Mouse (Mus musculus) lung, embryonic 14.5 days (tissue): ENCODE data around the gene Mdga1. TPM values are rescaled to one million over a fixed set of nuclear protein-coding genes. Genes with fewer than 3 reads are reported as not detected.

Experiments
- ATAC-seq: fragments of 200-750 bp; cut with Nextera tagmentation; 2 replicates; pipeline ENCODE4 v1.8.0; 2017; ENCODE audit warnings: mild to moderate bottlenecking, moderate TSS enrichment, moderate library complexity; ENCODE audit not compliant: insufficient read depth
- DNase-seq: peaks from one replicate; pipeline ENCODE4 v3.0.0-alpha.2; 2015
- H3K27ac ChIP-seq: fragments of 300-500 bp; sonication (generic); 2 replicates; pipeline ENCODE4 v1.5.1; 2014; ENCODE audit warnings: low read depth, mild to moderate bottlenecking, moderate library complexity
- H3K27me3 ChIP-seq: fragments of 300-500 bp; sonication (generic); 2 replicates; pipeline ENCODE4 v1.6.1; 2014; ENCODE audit warnings: low read length, control low read depth; ENCODE audit not compliant: insufficient read depth
- H3K36me3 ChIP-seq: fragments of 300-500 bp; sonication (generic); 2 replicates; pipeline ENCODE4 v1.6.1; 2014; ENCODE audit warnings: control low read depth; ENCODE audit not compliant: insufficient read depth
- H3K4me1 ChIP-seq: fragments of 300-500 bp; sonication (generic); 2 replicates; pipeline ENCODE4 v1.6.1; 2014; ENCODE audit warnings: antibody characterized with exemption, control low read depth; ENCODE audit not compliant: insufficient read depth
- H3K4me2 ChIP-seq: fragments of 300-500 bp; sonication (generic); 2 replicates; pipeline ENCODE4 v1.6.1; 2014; ENCODE audit warnings: mild to moderate bottlenecking
- H3K4me3 ChIP-seq: fragments of 300-500 bp; sonication (generic); 2 replicates; pipeline ENCODE4 v1.5.1; 2014; ENCODE audit warnings: low read depth, low read length
- H3K9ac ChIP-seq: fragments of 300-500 bp; sonication (generic); 2 replicates; pipeline ENCODE4 v1.6.1; 2014
- H3K9me3 ChIP-seq: fragments of 300-500 bp; sonication (generic); 2 replicates; pipeline ENCODE4 v1.6.1; 2016; ENCODE audit warnings: low read depth, low read length, control low read depth
- CTCF ChIP-seq: IDR thresholded peaks from 2 replicates; pipeline ENCODE4 v1.5.1; 2016; ENCODE audit warnings: antibody characterized with exemption, low read depth
- WGBS: fragments of 180-500 bp; shearing (Covaris S2); extraction: QIAGEN DNeasy Blood & Tissue Kit; methylation state at CpG from one replicate; pipeline ENCODE4 v1.1.7; 2014; 5-methylcytosine and 5-hydroxymethylcytosine counted together
- polyA plus RNA-seq: library from polyadenylated mRNA; unstranded; fragments of >200 nt; fragmentation: Nextera tagmentation; extraction: Ambion mirVana; gene quantifications from 2 replicates; pipeline ENCODE4 v1.2.1, GENCODE M21; 2014

Mdga1 gene
- polyA plus RNA-seq, 1 experiment from 2014 or later: 8.9 TPM

DNA sequence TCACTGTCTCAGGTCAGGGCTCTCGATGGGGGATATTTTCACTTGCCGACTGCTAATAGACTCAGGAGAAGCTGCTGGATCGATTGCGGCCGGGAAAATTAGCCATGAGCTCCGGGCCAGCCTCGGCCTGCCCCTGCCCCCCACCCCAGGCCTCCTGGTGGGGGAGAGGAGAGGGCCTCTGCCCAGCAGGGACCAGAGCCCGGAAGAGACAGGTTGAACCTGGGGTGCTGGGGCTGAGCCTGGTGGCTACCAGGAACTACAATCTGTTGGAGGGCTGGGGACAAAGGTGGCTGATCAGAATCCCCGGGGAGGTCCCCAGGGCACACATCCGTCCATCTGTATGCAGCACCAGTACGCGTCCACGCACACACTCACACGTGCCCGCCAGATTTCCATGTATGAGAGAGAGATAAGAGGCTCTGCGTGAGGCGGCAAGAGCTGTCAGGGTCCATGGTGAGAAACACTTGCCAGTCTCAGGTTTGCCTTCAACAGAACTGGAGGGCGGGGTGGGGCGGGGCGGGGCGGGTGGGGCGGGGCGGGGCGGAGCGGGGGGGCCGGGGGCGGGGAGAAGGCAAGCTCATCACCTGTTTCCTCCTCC, 95.7 kb downstream of the Mdga1 start:
- no peaks in the 10 kb centered on the region for H3K27me3 ChIP-seq
- WGBS: 15% methylated on average over 27 of the region's 27 CpGs
- H3K4me2 ChIP-seq: no peak overlapping the region
- ATAC-seq (no peak), DNase-seq (no peak)
- H3K4me1 ChIP-seq: 0 out of 2 replicates have a peak, but pooled peaks cover 8% of the 10 kb centered on the region
- no peak overlapping the region for H3K4me3 ChIP-seq
- TF ChIP-seq CTCF: no peak
- H3K9me3 ChIP-seq: no peaks in the 10 kb centered on the region
- H3K36me3 ChIP-seq: no peaks in the 10 kb centered on the region
- H3K9ac ChIP-seq: no peak overlapping the region; the same call in 1 of the 2 replicates
- no peak overlapping the region for H3K27ac ChIP-seq

DNA sequence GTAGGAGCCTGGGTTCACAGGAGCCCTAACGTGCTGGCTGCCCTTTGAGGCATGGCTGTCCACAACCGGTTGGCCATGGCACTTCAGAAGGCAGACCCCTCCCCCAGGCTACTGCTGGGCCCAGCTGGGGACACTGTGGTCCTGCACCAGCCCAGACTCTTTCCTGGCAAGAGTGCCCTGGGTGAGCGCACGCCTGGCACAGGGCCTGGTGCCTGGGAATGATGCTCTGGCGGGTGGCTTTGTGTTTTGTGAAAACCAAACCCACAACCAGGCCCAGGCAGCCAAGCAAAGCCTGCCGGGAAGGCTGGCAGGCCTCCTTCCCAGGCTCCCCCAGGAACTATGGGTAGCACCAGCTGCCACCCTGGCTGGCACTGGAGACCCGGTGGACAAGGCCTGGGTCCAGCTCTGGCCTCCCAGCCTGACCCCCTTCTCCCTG, 96.3 kb downstream of the Mdga1 start:
- no peak overlapping the region; the same call in 1 of the 2 replicates for H3K9ac ChIP-seq
- no peak overlapping the region for H3K27ac ChIP-seq
- H3K4me1 ChIP-seq: 0 out of 2 replicates have a peak, but pooled peaks cover 8% of the 10 kb centered on the region
- no peak overlapping the region for H3K4me3 ChIP-seq
- no peaks in the 10 kb centered on the region for H3K9me3 ChIP-seq
- no peaks in the 10 kb centered on the region for H3K27me3 ChIP-seq
- DNase-seq (no peak), ATAC-seq (no peak)
- WGBS: 70% methylated on average over 7 of the region's 7 CpGs
- no peaks in the 10 kb centered on the region for H3K36me3 ChIP-seq
- TF ChIP-seq CTCF: no peak
- H3K4me2 ChIP-seq: no peak overlapping the region

DNA sequence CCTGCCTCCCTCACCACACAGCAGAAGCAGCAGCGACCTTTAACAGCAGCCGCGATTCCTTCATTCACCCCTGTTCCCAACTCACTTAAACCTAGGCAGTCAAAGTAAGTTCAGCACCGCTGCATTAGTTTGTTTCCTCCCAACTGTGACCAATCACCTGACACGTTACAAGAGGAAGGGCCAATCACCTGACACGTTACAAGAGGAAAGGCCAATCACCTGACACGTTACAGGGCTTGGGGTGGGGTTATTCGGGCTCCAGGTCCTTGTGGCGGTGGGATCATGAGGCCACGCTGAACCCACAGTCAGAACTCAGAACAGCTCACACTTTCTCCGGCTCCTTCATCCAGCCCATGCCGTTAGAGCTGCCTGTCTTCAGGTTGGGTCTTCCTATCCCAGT, 99.6 kb downstream of the Mdga1 start:
- Histone ChIP-seq H3K27ac (no peak overlapping the region), H3K9me3 (no peaks in the 10 kb centered on the region), H3K9ac (no peak overlapping the region), H3K4me3 (no peak overlapping the region), H3K36me3 (no peaks in the 10 kb centered on the region), H3K27me3 (no peaks in the 10 kb centered on the region), H3K4me1 (0 out of 2 replicates have a peak, but pooled peaks cover 8% of the 10 kb centered on the region), H3K4me2 (no peak overlapping the region)
- DNase-seq (peak; percentile 36), ATAC-seq (no peak)
- no peak for TF ChIP-seq CTCF
- WGBS: 42% methylated on average over 12 of the region's 12 CpGs

DNA sequence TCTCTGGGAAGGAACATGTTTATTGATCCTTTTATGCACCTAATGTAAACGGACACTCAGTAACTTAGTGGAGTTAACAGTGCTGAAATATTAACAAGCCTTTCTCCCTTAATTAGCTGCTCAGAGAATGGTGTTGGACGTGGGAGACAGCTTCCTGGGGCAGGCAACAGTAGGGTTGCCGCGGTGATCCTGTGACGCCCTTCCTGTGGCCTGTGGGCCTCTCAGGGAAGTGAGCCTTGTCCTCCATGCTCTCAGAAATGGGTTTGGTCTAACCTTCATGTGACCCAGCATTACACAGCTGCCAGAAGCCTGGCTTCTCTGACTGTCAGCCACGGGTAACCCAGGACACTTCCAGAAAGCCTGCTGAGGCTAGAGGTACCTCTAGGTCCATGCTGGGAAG, 104.0 kb downstream of the Mdga1 start:
- ATAC-seq (no peak), DNase-seq (peak; percentile 23)
- Histone ChIP-seq H3K4me1 (0 out of 2 replicates have a peak, but pooled peaks cover 8% of the 10 kb centered on the region), H3K4me2 (no peak overlapping the region), H3K4me3 (no peak overlapping the region), H3K27ac (no peak overlapping the region), H3K36me3 (no peaks in the 10 kb centered on the region), H3K27me3 (no peaks in the 10 kb centered on the region), H3K9me3 (no peaks in the 10 kb centered on the region), H3K9ac (no peak overlapping the region)
- WGBS: 22% methylated on average over 6 of the region's 6 CpGs
- no peak for TF ChIP-seq CTCF

DNA sequence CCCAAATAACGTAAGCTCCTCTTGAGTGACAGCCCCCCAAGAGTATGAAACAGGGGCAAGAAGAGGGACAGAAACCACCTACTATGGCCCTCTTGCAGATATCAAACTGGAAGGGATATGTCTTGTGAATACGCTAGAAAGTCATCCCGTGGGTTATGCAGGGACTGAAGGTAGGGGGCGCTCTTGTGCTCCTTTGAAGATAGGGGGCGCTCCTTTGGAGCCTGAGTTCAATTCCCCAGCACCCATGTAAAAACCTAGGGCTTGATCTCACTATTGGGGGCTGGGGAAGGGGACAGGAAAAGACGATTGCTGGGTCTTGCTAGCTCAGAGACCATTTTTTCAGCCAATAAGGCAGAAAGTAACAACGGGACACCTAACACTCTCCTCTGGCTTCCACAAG, 105.4 kb downstream of the Mdga1 start:
- DNase-seq: no peak
- H3K27me3 ChIP-seq: no peaks in the 10 kb centered on the region
- TF ChIP-seq CTCF: peak; percentile 38
- H3K9me3 ChIP-seq: no peaks in the 10 kb centered on the region
- WGBS: 63% methylated on average over 7 of the region's 7 CpGs
- H3K36me3 ChIP-seq: no peaks in the 10 kb centered on the region
- 0 out of 2 replicates have a peak, but pooled peaks cover under 1% of the 10 kb centered on the region for H3K4me1 ChIP-seq
- no peak overlapping the region for H3K27ac ChIP-seq
- H3K9ac ChIP-seq: no peak overlapping the region
- no peak for ATAC-seq
- no peak overlapping the region for H3K4me3 ChIP-seq
- H3K4me2 ChIP-seq: no peak overlapping the region

DNA sequence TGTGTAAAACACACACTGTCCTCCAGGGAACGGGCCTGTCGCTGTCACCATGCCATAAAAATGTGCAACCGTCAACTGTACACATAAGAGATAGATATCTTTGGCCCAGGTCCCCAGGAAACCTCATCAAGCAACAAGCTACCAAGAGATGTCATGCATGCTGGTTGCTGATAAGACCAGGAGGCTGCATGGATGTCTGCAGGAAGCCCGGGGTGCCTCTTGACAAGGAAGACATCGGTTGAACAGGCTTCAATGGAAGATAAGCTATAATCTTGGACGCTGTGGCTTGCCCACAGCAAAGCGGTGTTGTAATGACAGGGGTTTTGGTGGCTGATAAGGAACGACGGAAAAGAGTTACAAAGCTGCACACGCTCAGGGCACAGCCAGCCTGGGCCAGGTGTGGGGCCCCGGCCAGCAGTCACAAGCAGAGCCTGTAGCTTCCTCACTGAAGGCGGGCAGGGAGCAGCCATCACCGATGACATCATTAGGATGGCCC, 110.1 kb downstream of the Mdga1 start:
- no peak for TF ChIP-seq CTCF
- Histone ChIP-seq H3K9ac (no peak overlapping the region), H3K4me3 (no peak overlapping the region), H3K36me3 (no peaks in the 10 kb centered on the region), H3K27me3 (no peaks in the 10 kb centered on the region), H3K4me2 (no peak overlapping the region), H3K9me3 (no peaks in the 10 kb centered on the region), H3K27ac (peak overlapping the region; percentile 13; the same call in 1 of the 2 replicates), H3K4me1 (peaks cover 6% of the 10 kb centered on the region)
- WGBS: 46% methylated on average over 13 of the region's 13 CpGs
- ATAC-seq: peak; percentile 7; the same call in 1 of the 2 replicates
- peak; percentile 57 for DNase-seq

DNA sequence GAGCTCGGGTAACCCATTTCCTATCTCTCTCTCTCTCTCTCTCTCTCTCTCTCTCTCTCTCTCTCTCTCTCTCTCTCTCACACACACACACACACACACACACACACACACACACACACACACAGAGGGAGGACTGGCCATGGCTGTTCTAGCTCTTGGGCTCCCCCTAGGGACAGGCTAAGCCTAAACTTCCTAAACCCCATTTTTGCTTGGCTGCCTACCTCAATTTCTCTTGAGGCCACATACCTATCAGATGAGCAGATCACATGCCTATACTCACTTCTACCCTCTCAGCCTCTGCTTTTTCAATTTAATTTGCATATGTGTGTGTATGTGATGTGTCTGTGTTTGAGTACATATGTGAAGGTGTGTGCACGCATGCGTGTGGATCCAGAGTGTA, 111.1 kb downstream of the Mdga1 start:
- no peaks in the 10 kb centered on the region for H3K36me3 ChIP-seq
- DNase-seq: peak; percentile 62
- H3K4me2 ChIP-seq: no peak overlapping the region
- no peaks in the 10 kb centered on the region for H3K27me3 ChIP-seq
- no peak overlapping the region for H3K4me3 ChIP-seq
- no peak overlapping the region for H3K27ac ChIP-seq
- H3K4me1 ChIP-seq: peaks cover 7% of the 10 kb centered on the region
- peak; percentile 68 for TF ChIP-seq CTCF
- no peaks in the 10 kb centered on the region for H3K9me3 ChIP-seq
- 85% methylated on average over 3 of the region's 3 CpGs for WGBS
- H3K9ac ChIP-seq: no peak overlapping the region
- no peak for ATAC-seq
